Mouse (Mus musculus) embryo, embryonic 10 days (tissue): Measurements from ENCODE around the gene Htr5b.

Experiments used
- DNase-seq: peaks from one replicate; pipeline ENCODE4 v3.0.0-alpha.2; 2015; ENCODE audit warnings: low spot score

The Htr5b gene

DNA sequence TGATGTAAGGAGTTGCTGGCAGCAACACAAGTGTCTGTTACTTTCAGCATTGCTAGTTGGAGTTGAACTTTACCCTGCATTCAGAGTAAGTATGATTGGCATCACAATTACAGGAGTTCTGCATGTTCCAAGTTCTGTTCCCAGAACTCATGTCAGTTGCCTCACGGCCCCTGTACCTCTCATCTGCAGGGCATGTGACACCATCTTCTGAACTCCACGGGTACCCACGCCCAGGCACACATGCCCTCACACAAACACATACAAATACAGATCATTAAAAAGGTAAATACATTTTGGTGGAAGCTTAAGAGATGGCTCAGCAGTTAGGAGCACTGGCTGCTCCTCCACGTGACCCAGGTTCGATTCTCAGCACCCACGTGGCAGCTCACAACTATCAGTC, 41.5 kb downstream of the Htr5b start:
- DNase-seq, result no peak

DNA sequence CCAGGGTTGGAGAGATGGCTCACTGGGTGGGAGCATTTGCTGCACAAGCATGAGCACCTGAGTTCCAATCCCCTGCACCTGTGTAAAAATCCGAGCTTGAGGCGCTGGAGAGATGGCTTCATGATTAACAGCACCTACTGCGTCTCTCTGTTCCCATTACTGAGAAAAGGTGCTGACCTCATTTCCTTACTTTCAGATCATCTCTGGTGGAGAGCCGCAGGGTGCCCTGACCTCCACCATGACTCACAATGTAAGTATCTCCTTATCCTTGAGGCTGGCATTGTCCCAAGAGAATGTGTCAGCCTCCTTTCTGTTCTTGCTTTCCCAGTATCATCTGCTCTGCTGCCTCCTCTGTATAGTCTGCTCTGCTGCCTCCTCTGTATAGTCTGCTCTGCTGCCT, 45.2 kb downstream of the Htr5b start:
- DNase-seq, result no peak

DNA sequence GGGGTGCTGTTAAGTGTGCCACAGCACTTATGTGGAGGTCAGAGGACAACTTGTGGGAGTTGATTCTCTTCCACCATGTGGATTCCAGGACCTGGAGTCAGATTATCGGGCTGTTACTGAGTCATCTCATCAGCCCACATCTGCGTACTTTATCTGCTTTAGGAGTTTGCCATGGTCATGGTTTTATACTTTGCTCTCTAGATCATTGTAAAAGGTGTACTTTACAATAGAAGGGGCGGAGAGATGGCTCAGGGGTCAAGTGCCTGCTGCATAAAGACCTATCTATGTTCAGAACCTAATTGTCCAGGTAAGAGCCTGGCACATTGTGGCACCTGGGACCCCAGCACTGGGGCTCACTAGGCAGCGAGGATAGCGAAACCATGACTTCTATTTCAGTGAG, 48.9 kb downstream of the Htr5b start:
- DNase-seq, result no peak

DNA sequence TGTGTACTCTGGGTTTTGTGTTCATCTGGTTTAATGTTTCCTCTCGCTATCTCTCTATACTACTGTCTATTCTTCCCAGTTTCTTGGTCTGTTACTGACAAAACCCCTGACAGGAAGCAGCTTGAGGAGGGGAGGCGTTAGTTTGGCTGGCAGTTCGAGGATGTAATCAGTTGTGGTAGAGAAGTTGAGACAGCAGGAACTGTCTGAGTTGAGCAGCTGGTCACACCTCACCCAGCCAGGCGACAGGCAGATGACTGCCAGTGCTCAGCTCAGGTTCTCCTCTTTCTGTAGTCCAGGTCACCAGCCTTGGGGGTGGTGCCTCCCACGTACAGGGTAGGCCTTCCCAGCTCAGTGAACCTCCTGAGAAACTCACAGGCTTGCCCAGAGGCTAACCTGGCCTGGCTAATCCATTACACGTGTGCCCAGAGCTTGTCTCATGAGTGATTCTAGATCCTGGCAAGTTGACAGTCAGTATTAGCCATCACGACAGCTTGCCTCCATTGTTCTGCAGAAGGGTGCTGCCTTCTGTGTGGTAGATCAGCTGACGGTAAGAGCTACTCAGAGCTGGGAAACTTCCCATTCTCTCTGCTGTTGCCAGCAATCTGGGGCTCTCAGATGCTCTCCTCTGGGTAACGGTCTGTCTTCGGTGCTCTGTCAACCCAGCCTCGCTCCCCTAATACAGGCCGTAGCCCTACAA, 49.8 kb downstream of the Htr5b start:
- DNase-seq, result no peak

DNA sequence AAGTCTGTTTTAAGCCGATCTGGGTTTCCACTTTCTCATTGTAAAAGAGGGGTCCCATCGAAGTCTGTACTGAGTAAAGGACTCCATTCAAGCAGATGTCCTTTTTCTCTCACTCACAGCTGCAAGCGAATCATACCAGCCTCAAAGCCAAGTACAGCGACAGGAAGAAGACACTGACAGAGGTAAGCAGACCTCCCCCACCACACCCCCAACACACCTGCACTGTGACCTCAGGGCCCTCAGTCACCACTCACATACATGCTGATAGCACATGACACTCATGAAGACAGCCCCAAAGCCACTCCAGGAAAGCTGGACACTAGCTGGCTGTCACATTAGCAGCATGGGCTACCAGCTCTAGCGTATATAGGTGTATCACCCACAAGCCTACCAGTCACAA, 50.5 kb downstream of the Htr5b start:
- no peak for DNase-seq

DNA sequence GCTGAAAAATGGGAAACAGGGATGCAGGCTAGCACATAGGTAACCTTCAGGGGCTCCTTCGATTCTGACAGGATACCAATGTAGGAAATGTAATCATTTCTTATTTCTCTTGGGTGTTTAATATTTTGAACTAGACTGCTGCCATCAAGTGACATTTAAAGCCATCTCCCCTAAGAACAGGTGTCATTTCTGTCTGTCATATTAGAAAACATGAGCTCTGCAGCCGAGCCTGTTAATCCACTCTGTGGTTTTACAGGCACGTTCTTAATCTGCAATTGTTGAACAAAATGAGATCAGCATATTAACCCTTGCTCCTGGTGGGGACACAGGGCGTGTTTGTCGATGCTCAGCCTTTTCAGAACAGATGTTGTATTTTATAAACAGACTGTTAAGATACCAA, 56.8 kb downstream of the Htr5b start:
- no peak for DNase-seq

DNA sequence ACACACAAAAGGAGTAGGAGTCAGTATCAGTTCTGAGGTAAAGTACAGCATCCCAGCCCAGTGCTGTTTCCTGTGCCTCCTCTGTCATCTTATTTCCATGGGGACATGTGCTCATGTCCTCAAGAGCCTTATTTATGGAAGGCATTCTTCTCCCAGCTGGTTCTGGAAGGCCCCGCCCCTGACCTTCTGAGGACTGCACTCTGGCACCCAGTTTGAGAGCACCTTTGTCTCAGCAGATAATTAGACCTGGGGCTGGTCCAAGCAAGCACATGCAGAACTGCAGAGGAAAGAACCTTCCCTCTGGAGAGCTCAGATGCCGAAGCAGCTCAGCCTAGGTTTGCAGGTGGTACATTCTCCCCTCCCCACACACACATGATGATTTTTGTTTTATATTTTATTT, 60.0 kb downstream of the Htr5b start:
- DNase-seq, result no peak

DNA sequence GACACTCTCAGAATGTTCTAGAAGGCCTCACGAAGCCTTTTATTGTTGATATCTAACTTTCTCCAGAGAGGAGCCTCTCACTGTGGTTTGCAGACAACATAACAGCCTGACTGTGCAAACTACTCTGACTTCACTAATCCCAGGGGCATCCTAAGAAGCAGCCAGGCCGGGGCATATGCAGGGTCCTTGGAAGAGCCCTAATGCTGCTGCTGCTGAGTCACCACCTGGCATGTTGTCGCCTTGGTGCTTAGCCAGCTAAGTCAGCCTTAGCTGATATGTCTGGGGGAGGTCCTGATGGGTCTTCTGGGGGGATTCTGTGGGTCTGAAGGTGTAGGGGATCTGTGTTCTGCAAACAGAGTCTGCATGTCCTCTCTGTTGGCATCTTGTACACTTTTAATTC, 62.0 kb downstream of the Htr5b start:
- no peak for DNase-seq

DNA sequence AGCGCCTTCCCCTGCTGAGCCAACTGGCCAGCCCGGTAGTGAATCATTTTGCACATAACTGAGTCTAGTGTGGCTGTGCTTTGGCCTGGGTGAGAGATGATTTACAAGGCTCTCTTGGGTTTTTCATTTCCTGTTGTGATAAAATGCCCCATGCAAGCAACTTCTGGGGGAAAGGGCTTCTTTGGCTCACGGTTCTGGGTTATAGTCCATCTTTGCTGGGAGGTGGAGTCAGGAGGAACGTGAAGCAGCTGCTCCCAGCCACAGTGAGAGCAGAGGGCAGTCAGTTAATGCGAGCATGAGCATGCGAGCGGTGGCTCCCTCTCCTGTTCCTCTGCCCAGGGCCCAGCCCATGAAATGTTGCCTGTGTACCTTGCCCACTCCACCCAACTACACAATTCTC, 64.5 kb downstream of the Htr5b start:
- no peak for DNase-seq

DNA sequence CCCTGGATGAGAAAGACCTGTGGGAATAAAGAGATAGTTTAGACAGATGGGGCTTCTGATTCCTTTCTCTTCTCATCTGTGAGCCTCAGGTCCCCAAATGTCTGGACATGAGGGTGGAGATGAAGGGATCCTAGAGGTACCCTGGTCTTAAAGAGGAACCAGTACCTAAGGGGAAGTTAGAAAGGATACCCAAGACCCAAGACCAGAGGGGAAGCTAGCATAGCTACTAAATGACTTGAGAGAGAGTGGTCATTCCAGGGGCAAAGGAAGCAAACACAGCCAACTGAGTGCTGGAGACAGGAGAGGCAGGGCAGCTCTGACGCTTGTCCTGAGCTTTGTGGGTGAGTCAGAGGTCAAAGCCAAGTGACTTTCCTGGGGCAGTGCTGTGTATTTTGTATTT, 65.6 kb downstream of the Htr5b start:
- DNase-seq, result no peak

DNA sequence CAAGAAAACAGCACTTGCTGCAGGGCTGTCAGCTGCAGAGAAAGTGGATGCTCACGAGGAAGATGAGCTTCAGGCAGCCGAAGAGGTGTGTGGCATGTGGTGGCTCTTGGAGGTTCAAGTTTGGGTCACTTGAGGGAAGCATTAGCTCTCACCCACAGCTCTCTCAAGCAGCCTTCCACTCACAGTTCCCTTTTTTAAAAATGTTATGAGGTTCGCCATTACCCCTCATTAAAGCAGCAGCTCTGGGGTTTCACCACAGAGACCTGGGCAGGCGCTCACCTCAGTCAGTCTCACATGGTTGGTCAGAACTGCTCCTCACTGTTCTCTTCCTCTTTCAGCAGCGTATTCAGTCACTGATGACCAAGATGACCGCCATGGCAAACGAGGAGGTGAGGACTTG, 66.4 kb downstream of the Htr5b start:
- DNase-seq, result no peak

DNA sequence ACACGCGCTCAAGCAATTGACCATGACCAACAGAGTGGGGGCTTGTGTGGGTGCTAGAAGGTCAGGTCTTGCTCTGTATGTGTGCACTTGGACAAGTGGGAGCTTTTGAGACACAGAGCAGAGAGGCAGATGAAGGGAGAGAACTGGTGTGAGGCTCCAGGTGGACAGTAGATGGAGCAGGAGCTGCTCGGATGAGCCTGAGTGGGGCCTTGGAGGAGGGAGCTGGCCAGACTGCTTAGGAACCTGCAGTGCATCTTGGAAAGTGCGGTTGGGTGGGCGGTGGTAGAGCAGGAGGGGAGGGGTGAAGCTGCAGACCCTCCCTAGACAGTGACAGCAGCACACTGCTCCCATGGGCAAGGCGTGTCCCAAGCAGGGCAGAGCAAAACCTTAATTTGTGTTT, 68.2 kb downstream of the Htr5b start:
- DNase-seq, result no peak
